Mouse (Mus musculus): Measurements from ENCODE around the gene Ubxn1.
"Not testable (repeated sequence)": the region's sequence is repeated elsewhere in the genome, so short reads cannot be mapped to it uniquely, and the experiment has no call there.

Gene Ubxn1

GRCm38 (mm10) chr19:8857689-8858088, 13.6 kb upstream of the Ubxn1 start:
- DNase-seq (ENCODE audit: low spot score in 2 of 2): no peak

DNA sequence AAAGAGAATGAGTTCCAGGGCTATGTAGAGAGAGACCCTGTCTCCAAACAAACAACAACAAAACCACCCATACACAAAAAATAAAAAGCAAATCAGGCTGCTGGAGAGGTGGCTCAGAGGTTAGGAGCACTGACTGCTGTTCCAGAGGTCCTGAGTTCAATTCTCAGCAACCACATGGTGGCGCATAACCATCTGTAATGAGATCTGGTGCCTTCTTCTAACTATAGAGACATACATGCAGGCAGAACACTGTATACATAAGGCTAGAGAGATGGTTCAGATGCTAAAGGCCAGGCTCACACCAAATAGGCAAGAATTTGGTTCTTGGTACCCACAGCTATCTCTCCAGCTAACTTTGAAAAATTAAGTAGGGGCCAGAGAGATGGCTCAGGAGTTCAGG, 12.3 kb upstream of the Ubxn1 start:
- no peak for DNase-seq (ENCODE audit: low spot score in 2 of 2)

DNA sequence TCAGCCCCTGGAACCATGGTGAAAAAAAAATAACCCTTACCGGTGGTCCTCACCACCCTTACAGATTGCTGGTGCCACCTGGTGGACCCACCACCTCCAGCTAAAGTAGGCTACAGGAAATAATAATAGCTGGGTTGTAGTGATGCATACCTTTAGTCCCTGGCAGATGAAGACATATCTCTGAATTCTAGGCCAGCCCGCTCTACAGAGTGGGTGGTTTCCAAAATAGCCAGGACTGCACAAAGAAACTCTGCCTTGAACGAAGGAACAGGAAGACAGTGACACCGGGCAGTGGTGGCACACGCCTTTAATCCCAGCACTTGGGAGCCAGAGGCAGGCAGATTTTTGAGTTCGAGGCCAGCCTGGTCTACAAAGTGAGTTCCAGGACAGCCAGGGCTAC, 7.0 kb upstream of the Ubxn1 start:
- no peak for DNase-seq (ENCODE audit: low spot score in 2 of 2)

GRCm38 (mm10) chr19:8870381-8870780, 915 bp upstream of the Ubxn1 start:
- not testable (repeated sequence) for DNase-seq (ENCODE audit: low spot score in 2 of 2)

DNA sequence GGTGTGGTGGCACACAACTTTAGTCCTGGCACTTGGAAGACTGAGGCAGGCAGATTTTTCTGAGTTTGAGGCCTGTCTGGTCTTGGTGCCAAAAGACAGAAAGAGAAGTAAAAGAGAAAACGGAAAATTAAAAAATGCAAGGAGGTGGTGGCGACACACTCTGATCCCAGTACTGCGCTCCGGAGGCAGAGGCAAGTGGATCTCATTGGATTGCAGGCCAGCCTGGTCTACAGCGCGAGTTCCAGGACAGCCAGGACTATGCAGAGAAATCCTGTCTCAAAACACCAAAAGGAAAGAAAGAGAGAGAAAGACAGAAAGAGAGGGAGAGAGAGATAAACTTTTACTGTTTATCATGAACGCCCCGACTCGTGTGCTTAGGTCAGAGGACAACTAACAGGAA, 458 bp upstream of the Ubxn1 start:
- DNase-seq (ENCODE audit: low spot score in 2 of 2): no peak

DNA sequence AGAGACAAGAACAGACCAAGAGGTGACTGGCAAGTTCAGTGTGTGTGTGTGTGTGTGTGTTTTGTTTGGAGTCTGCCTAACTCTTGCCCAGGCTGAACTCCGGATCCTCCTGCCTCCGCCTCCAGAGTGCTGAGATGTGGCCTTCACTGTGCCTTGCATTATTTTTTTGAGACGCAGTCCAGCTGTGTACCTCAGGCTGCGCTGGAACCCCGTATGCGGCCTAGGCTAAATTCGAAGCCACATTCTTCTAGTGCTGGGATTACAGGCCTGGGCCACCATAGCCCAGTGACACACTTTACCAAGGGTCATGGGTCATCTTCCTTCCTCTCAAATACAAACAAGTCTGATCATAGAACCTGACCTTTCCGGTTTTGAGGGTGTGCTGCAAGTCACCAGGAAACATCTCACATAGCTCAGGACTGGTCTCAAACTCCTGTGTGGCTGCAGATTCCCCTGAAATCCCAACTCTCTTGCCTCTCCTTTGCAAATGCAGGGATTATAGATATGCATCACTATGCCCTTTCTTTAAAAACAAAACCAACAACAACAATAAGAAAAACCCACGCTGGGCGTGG, 1.1 kb downstream of the Ubxn1 start:
- no peak for DNase-seq (ENCODE audit: low spot score in 2 of 2)

GRCm38 (mm10) chr19:8875031-8875430, 3.7 kb downstream of the Ubxn1 start:
- DNase-seq (ENCODE audit: low spot score in 2 of 2): no peak

DNA sequence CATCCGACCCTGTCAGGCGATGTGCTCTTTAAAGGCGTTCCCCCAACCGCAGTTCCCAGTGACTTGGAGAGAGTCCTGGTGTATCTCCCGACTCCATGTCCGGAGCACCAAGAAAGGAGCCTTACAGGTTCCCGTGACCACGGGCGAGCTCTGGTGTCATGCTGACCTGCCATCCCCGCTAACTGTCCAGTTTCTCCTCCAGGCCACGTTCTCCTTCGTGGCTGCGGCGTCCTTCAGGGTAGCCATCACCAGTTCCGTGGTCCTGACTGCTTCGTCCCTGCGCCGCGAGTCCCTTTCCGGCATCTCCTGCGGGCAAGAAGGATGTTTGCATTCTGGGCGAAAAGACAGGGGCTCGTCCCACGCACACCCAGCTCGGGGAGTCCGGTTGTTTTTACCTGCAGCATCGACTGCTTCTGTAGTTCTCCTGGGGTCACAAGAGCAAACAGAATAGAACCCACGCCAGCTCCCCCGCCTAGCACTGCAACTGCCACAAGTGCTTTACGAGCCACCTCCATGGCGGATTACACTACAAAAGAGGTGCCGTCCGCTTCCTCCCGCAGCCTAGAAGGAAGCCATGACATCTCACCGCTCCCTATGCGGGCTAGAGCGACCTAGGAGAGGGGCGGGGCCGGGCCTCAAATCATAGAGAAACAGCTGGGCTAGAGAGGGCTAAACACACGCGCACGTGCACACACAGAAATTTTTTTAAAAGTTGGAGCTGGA, 9.2 kb downstream of the Ubxn1 start, which contains the start of gene Uqcc3:
TSS of gene Uqcc3 (minus strand) at position 613 of the 723 bp plus-strand sequence.
- DNase-seq (ENCODE audit: low spot score in 2 of 2): peak; percentile 86 to 89

DNA sequence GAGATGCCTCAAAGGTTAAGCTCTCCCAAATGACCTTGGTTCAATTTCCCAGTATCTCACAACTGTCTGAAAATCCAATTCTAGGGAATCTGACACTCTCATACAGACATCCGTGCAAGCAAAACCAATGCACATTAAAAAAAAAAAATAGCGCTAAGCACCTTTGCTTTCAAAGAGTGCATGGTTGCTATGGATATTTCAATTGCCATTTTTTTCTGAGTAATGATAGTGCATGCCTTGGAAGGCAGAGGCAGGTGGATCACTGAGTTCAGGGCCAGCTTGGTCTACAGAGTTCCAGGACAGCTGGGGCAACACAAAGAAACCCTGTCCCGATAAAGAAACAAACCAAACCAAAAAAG, 9.7 kb downstream of the Ubxn1 start:
- DNase-seq (ENCODE audit: low spot score in 2 of 2): no peak

DNA sequence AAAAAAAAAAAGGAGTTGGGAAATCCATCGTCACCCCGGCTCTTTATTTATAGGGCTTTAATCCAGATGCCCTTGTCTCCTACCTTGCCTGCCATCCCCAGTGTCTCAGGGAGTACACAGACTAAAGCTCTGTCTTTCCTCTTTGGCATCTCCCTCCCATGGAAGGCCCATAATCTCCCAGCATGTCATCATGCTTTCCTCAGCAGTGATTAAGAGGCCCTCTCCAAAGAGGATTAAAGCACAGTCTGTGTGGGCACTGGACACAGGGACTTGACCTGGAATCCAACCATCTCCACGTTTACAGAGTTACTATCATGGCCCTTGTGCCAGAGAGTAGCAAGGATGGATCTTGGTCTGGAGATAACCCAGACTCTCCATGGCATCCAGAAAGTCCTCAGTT, 12.3 kb downstream of the Ubxn1 start, which contains the start of the genes Lbhd1 and Gm49403:
TSS of gene Lbhd1 (plus strand) at position 117 of the 400 bp plus-strand sequence.
TSS of gene Gm49403 (plus strand) at position 315 of the 400 bp plus-strand sequence.
- DNase-seq (ENCODE audit: low spot score in 2 of 2): no peak

DNA sequence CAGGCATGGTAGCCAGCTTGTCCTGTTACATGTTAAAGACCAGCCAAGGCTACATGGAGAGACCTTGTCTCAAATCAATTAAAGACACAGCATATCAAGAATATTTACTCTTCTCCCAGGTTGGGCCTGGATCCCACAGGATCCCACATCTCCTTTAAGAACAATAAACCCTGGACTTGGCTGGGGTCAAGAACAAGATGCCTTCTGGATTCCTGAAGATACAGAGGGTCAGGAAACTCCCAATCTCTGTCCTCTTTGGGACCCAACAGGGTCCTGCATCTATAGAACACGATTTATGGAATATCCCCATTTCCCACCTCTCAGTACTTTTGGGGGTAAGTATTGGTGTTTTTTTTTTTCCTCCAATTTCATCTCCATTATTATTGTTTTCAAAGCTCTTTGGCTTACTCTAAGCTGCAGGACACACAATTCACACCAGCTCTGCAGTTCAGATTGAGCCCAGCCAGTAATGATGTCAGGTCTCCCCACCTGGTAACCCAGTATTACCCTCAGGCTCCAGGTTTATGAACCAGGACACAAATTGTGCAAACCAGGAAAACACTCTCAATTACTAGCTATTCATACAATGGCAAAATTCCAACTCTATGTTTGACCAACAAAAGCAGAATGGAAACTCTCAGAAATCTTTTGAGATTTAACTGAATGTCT, 15.8 kb downstream of the Ubxn1 start:
- DNase-seq (ENCODE audit: low spot score in 2 of 2): no peak

DNA sequence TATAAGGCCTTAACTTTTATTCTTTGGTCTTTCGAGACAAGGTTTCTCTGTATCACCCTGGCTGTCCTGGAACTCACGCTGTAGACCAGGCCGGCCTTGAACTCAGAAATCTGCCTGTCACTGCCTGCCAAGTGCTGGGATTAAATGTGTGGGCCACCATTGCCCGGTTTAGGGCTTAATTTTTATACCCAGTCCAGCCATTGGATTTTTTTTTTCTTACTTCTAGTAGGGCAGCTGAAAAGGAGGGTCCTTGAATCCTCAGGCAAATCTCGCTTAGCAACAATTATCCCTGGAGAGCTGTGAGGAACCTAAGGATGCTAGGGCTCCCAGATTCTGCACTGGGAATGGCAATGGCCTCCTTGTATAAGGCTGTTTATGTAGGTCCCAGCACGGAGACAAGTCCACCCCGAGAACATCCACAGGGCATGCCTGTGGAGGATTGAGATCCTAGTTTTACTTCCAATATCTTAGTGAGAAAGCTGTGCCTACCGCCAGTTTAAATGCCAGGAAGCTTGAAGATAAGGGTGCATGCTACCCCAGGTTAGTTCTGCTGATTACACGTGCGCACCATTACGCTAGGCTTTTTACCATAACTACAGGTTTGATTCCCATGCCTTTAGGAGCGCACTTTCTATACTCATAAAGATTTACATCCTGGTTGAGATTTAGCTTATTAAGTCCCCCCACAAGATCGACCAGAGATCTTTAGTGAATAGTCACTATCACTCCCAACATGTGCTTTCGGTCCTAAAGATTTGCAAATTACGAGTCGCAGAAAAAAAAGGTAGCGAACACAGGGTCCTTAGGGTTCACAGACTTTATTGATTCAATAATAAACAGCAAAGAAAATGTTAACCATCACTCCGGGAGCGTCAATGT, 16.5 kb downstream of the Ubxn1 start:
- no peak for DNase-seq (ENCODE audit: low spot score in 2 of 2)

DNA sequence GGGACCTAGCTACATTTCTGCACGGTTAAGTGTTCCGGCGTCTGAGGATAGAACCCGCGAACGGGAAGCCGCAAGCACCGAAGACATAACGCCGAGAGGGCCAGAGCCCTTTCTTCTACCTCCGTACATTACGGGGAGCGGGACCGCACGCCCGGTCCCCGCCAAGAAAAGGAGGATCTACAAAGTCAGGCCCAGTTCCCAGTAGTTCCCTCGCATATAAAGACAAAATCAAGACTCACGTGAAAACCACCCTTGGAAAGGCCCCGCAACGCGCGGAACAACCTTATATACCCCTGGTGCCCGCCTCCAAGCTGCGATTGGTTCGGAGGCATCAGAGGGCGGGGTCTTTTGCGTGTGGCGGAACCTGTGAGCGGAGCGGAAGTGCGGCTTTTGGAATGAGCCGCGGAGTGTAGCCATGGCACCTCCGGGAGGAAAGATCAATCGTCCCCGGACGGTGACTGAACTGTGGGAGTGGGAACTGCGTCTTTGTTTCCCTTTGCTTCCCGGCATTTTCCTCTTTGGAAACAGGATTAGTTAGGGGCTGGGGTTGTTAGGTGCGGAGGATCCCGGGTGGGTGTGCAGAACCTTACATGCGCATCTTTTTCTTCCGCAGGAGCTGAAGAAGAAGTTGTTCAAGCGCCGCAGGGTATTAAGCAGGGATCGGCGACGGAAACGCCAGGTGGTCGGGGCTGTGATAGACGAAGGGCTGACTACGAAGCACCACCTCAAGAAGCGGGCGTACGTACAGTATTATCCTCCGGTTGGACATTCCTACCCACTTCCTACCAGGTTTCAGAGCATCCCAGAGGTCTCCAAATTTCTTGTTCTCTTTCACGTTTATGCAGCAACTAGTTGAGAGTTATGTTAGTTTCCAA, 17.5 kb downstream of the Ubxn1 start, which contains the start of the genes 1810009A15Rik and Gm49416:
TSS of gene 1810009A15Rik (plus strand) at position 343 of the 875 bp plus-strand sequence.
TSS of gene Gm49416 (plus strand) at position 416 of the 875 bp plus-strand sequence.
- peak; percentile 92 to 93 for DNase-seq (ENCODE audit: low spot score in 2 of 2)

GRCm38 (mm10) chr19:8892829-8893766, 21.8 kb downstream of the Ubxn1 start, which contains the start of gene Ints5:
Gene Ints5, plus strand, starts transcription at chr19:8893005.
- peak; percentile 88 to 90 for DNase-seq (ENCODE audit: low spot score in 2 of 2)

DNA sequence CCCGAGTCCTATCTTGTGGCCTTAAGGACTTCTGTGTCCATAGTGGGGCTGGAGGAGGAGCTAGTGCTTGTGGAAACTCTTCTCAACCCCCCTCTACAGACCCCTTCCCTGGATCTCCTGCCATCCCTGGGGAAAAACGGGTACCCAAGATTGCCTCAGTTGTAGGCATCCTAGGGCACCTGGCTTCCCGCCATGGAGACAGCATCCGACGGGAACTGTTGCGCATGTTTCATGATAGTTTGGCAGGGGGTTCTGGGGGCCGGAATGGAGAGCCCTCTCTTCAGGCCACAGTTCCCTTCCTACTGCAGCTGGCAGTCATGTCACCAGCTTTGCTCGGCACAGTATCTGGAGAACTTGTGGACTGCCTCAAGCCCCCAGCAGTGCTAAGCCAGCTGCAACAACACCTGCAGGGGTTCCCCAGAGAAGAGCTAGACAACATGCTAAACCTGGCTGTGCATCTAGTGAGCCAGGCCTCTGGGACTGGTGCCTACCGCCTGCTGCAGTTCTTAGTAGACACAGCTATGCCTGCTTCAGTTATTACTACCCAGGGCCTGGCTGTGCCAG, 24.2 kb downstream of the Ubxn1 start:
- DNase-seq (ENCODE audit: low spot score in 2 of 2): no peak

DNA sequence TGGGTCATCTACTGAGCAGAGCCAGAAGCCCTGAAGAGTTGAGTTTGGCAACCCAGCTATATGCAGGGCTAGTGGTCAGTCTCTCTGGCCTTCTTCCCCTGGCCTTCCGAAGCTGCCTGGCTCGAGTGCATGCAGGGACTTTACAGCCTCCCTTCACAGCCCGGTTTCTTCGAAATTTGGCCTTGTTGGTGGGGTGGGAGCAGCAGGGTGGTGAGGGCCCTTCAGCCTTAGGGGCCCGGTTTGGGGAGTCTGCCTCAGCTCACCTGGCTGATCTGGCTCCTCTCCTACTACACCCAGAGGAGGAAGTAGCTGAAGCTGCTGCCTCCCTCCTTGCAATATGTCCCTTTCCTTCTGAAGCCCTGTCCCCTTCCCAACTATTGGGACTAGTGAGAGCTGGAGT, 24.9 kb downstream of the Ubxn1 start:
- not testable (repeated sequence) for DNase-seq (ENCODE audit: low spot score in 2 of 2)

DNA sequence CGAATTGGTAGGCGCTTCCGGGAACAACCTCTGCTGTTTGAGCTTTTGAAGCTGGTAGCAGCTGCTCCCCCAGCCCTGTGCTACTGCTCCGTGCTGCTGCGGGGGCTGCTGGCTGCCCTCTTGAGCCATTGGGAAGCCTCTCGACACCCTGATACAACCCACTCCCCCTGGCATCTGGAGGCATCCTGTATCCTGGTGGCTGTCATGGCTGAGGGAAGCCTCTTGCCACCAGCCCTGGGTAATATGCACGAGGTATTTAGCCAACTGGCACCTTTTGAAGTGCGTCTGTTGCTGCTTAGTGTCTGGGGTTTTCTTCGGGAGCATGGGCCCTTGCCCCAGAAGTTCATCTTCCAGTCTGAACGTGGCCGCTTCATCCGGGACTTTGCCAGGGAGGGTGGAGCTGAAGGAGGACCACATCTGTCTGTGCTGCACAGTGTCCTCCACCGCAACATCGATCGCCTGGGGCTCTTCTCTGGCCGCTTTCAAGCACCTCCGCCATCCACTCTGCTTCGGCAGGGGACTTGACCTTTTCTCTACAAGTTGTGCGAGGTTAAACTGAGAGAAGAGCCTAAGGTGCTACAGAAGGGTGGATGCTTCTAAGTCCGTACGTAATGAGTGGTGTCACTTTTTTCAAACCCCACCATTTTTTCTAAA, 26.0 kb downstream of the Ubxn1 start:
- peak; percentile 35 to 42 for DNase-seq (ENCODE audit: low spot score in 2 of 2)

GRCm38 (mm10) chr19:8897865-8898495, 26.7 kb downstream of the Ubxn1 start, which contains the start of gene Ganab:
Gene Ganab, plus strand, starts transcription at chr19:8898071.
- peak; percentile 96 to 97 for DNase-seq (ENCODE audit: low spot score in 2 of 2)
